Mouse (Mus musculus) cortical plate, adult 2 months (tissue): ENCODE results near the gene Ncam2. TPM values are rescaled to one million over a fixed set of nuclear protein-coding genes. Genes with fewer than 3 reads are reported as not detected.

ENCODE experiments used
- H3K27ac ChIP-seq: fragments of 200-500 bp; 2 replicates; pipeline ENCODE4 v1.5.1; 2012; ENCODE audit warnings: low read length, control low read depth, inconsistent platforms; ENCODE audit not compliant: insufficient read depth
- H3K4me1 ChIP-seq: fragments of 200-500 bp; 2 replicates; pipeline ENCODE4 v1.6.1; 2011; ENCODE audit warnings: low read length; ENCODE audit not compliant: control insufficient read depth, insufficient read depth
- H3K4me3 ChIP-seq: fragments of 200-500 bp; 2 replicates; pipeline ENCODE4 v1.5.1; 2011; ENCODE audit warnings: mild to moderate bottlenecking, low read length, control low read depth; ENCODE audit not compliant: insufficient read depth
- CTCF ChIP-seq: fragments of 200-500 bp; IDR thresholded peaks from 2 replicates; pipeline ENCODE4 v1.5.1; 2011; ENCODE audit warnings: mild to moderate bottlenecking, control low read depth, low read length; ENCODE audit not compliant: insufficient read depth; ENCODE audit errors: extremely low read depth
- POLR2A ChIP-seq: fragments of 200-500 bp; IDR thresholded peaks from 2 replicates; pipeline ENCODE4 v1.6.1; 2011; ENCODE audit warnings: mild to moderate bottlenecking, low read length, control low read depth; ENCODE audit not compliant: insufficient read depth; ENCODE audit errors: extremely low read depth
- polyA plus RNA-seq: library from polyadenylated mRNA; depleted of rRNA; stranded (reverse); fragments of >200 nt; gene quantifications from 2 replicates; pipeline ENCODE4 v1.2.3, GENCODE M21; 2012; rRNA removed

Ncam2 gene
- polyA plus RNA-seq: 19.8 and 20.3 TPM in 2 replicates

DNA sequence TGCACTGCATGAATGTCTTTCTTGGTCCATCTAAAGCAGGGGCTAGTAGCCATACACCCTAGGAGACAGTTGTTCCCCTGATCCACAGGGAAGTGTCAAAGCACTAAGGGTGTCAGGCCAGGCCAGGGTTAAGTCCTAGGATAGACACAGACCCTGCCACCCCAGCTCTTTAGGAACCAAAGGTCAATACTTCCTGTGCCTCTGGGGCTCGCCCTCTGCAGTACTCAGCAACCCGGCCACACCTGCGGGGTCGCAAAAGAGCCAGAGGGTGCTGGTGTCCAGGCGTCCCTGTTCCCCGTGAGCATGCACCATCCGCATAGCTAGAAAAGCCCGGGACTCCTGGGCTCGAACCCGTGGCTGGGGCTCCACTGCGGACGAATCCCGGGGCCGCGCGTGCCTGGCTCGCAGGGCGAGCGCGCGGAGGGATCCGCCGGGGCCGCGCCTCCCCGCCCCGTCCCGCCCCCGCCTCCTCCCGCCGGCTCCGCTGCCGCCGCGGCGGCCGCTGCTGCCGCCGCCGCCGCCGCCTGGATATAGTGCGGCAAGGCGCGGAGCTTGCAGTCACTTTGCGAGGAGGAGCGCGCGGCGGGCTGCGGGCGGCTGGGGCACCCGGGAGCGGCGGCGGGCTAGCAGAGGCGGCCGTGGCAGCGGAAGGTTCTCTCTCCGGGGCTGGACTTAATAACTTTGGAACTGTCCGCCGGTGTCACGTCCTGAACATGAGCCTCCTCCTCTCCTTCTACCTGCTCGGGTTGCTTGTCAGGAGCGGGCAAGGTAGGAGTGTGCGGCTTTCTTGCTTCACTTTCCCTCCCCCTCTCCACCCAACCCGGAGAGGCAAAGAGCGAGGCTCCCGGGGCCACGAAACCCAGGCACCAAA lies at the start of gene Ncam2:
Gene Ncam2, plus strand, starts transcription at position 497 of the 871 bp plus-strand sequence.
- H3K27ac ChIP-seq: peak within 1 kb of the TSS; percentile 93
- H3K4me1 ChIP-seq: no peaks in the 10 kb centered on the region
- peak within 1 kb of the TSS; percentile 99 for H3K4me3 ChIP-seq
- TF ChIP-seq CTCF (no peak), POLR2A (peak; percentile 33; the same call in 1 of the 2 replicates)

DNA sequence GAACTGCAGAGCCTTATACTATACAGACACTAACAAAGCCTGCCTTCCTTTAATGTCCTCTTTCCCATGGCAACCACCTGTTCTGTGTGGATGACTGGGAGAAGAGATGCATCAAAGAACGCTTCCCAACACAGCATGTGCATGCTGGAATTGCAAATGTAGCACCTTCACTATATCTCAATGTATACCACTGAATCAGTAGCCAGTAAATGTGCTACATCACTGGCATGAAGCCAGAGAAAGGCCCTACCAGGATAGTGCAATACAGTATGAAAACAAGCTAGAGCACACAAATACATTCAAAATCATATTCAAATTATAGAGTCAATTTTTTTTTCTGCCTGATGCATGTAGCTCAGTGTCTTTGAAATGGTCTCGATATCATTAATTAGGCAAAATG lies 29.7 kb upstream of the Ncam2 start:
- Histone ChIP-seq H3K4me3 (no peak overlapping the region), H3K4me1 (no peaks in the 10 kb centered on the region), H3K27ac (no peak overlapping the region)
- TF ChIP-seq CTCF: no peak
- no peak for TF ChIP-seq POLR2A

DNA sequence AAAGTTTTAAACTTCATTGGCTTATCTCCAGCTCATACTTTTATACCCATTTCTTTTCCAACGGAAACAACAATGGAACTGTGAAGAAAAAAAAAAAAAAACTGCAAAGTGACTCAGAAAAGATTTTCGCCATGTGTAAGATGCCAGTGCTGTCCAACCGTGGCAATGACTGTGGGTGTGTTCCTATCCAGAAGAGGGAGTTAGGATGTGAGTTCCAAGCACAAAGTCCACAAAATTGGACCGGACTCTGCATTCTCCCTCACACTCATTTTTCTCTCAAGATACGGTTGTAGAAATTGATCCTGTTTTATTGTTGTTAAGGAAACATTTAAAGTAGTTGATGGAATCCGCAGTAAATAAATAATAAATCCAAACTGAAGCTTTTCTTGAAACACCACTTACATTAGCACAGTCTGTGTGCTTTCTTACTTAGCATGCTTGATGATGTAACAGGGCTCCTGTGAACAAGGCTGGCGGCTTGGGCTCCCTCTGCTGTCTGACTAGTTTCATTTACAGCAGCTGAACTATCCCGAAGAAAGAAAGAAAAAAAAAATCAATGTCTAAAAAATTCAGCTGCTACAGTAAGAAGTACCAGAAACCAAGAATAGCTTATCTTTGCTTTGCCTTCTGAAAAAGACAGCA lies 25.1 kb upstream of the Ncam2 start:
- H3K27ac ChIP-seq: no peak overlapping the region
- peak; percentile 71 for TF ChIP-seq CTCF
- TF ChIP-seq POLR2A: no peak
- no peaks in the 10 kb centered on the region for H3K4me1 ChIP-seq
- H3K4me3 ChIP-seq: no peak overlapping the region

DNA sequence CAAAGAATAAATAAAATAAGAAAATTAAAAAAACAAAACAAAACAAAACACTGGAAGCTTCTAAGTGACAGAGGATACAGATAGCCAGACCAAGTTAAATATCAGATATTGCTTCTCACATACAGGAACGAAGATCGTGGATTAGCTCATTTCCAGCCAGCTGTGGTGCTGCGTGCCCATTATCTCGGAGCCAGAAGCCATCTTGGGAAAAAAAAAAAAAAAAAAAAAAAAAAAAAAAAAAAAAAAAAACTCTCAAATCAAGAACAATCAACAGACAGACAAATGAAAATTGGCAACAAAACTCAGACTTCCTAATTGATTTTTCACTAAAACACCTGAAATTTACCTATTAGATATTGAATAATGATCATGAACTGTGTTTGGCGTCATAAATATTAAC lies 20.7 kb upstream of the Ncam2 start:
- no peaks in the 10 kb centered on the region for H3K4me1 ChIP-seq
- no peak for TF ChIP-seq CTCF
- no peak overlapping the region for H3K27ac ChIP-seq
- H3K4me3 ChIP-seq: no peak overlapping the region

DNA sequence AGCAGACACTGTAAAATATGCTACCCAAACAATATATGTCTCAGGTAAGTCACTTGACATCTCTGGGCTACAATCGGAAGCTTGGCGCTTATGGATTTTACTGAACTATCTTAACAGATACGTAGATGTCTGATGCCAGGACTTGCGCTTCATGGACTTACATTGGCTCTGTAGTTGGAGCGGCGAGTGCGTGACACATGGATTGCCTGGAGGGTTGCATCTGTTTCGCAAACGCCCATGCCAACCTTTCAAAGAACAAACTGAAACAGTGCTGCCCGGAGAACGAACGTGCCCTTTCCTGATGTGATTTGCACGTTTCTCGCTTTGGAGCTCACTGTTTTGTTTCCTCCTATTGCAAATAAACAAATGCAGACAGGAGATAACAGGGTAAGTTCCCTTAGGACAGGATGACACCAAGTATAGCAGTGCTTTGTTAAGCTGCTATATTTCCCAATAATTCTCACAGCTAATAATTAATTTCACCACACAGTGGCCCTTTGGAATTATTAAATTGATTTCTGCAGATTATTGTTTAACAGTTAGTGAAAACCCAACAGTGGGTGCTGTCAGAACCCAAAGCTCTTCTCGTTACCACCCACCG lies 12.8 kb upstream of the Ncam2 start:
- Histone ChIP-seq H3K4me3 (peak overlapping the region; percentile 37; the same call in 1 of the 2 replicates), H3K4me1 (no peaks in the 10 kb centered on the region), H3K27ac (no peak overlapping the region)
- no peak for TF ChIP-seq POLR2A
- no peak for TF ChIP-seq CTCF

DNA sequence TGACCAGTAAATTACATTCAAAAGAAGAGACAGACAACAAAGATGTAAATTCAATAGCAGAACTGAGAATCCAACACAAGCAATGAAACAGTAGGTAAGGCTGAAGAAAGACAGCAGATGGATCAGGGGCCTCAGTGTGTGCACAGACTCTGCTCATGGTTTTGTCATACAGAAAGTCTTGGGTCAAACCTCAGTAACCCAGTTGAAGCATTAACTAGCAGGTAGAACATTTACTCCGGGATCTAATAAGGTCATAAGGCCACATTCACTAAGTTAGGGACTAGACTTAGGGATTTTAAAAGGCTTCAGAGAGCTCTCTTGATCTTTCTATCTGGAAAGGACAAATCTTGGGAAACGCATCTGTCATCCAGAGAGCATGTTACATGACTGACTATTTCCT lies 8.9 kb upstream of the Ncam2 start:
- TF ChIP-seq CTCF (no peak), POLR2A (no peak)
- H3K4me3 ChIP-seq: no peak overlapping the region
- no peak overlapping the region for H3K27ac ChIP-seq
- no peaks in the 10 kb centered on the region for H3K4me1 ChIP-seq

DNA sequence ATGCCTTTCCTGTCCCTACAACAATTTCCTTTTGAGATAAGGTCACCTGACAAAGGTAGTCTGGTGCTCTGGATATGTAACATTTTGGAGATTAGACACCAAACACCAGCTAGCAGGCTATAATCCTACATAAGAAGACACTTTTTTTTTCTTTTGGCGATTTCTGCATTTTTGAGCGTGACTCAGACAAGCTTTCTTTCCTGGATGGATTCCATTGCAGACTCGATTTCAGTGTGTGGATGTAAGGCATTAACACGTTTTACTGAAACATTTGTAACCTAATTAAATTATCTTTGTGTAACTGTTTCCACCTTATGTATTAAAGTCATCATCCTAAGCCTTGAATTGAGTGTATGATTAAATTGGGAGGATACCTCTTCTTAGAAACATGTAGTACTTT lies 7.9 kb upstream of the Ncam2 start:
- Histone ChIP-seq H3K4me3 (no peak overlapping the region), H3K27ac (no peak overlapping the region), H3K4me1 (no peaks in the 10 kb centered on the region)
- no peak for TF ChIP-seq POLR2A
- TF ChIP-seq CTCF: no peak

DNA sequence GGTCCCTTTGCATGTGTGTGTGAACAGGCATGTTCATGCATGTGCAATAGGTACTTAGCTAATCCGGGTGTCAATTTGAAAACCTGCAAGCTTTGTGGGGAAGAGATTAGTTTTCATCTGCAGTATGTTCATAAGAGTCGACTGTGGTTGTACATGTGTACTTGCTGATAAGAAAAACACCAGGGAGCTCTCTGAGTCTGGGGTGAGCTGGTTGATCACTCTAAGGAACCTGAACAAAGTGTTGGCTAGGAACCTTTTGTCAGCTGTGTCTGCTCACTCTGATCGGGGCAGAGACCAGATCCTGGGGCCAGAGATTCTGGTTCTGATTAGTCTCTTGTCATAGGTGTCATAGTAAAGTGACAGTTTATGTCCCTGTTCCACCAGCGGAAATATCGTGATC lies 1.0 kb upstream of the Ncam2 start:
- Histone ChIP-seq H3K4me3 (no peak overlapping the region), H3K4me1 (no peaks in the 10 kb centered on the region), H3K27ac (no peak overlapping the region)
- TF ChIP-seq CTCF: no peak

DNA sequence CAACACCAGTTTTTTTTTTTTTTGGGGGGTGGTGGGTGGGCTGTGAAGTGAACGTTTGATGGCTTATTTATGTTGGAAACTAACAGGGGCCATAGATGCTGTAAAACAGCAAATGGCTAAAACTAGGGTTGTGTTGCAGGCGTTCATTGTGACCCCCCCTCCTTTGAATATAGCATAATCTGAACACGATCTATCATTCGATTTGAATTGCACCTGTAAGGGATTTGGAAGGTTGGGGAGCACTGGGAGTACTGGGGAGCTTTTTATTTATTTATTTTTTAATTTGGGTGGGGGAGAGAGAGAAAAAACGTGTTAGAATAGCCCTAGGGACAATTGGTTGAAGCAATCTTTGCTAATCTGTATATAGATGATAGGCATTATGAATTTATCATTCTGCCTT lies 974 bp downstream of the Ncam2 start:
- TF ChIP-seq CTCF (no peak), POLR2A (no peak)
- Histone ChIP-seq H3K27ac (no peak overlapping the region), H3K4me3 (peak overlapping the region; percentile 99), H3K4me1 (no peaks in the 10 kb centered on the region)

DNA sequence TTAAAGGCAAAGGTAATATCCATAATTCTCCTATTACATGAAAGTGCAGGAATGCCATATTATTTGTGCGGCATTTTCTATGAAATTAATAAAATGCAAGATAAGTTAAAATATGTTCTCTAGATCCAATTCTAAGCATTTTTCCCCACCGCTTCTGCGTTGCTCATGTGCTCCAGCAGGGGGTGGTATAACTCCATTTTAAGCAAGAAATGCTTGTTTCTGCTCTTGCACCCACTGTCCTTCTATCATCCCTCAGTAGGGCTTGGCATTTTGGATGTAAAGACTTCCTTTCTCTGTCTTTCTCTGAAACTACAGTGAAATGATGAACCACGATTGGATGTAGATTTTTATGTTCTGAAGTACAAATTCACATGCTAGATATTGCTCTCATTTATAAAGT lies 1.5 kb downstream of the Ncam2 start:
- H3K4me1 ChIP-seq: no peaks in the 10 kb centered on the region
- TF ChIP-seq CTCF: peak; percentile 93
- no peak for TF ChIP-seq POLR2A
- H3K27ac ChIP-seq: no peak overlapping the region
- H3K4me3 ChIP-seq: peak overlapping the region; percentile 99
